Mouse (Mus musculus): ENCODE results near the gene Fcho2.
"Not testable (repeated sequence)": the region's sequence is repeated elsewhere in the genome, so short reads cannot be mapped to it uniquely, and the experiment has no call there.

Gene Fcho2

DNA sequence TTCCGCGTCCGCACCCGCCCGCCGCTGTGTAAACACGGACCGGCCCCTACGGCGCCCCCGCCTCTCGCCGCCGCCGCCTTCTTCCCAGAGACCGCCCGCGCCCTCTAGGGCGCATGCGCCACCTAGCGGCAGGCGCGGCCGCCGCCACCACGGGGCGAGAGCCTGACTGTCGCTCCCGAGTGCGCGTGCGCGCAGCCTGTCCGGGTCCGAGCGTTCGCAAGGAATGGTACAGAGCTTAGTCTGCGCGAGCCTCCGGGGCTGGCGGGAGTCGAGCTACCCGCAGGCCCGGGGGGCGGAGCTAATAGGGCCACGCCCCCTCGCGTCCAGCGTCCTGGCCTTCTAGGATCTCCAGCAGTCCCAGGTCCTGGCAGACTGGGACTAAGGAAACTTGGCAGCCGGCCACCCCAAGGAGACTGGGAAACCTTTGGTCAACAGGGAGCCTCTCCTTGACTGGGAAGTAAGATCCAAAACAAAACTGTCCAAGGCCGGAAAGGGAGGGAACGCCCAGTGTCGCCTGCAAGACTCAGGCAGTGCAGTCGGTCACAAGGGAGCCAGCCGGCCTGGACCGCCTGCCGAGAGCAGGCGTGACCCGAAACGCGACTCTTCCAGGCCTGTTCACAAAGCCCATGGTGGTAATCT, at the start of gene Fcho2:
TSS of gene Fcho2 (minus strand) at position 303 of the 639 bp plus-strand sequence.
- DNase-seq (ENCODE audit: low spot score in 2 of 2): peak; percentile 86 to 90

DNA sequence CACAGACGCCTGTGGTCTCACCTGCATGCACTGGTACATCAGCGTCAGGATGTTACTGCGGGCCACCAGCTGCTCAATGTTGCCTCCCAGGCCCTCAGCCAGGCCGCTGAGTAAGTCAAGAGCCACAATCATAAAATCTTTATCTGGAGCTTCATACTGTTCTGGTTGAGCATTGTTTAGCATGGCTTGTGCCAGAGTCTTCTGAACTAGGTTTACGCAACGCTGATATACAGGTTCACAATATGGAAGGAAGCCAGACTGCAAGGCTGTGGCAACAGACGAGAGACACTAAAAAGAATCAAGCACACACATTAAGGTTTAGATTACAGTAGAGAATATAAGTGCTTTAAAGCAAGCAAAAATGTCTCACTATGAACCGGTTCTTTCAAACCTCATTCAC, 40.0 kb upstream of the Fcho2 start:
- no peak for DNase-seq (ENCODE audit: low spot score in 2 of 2)

DNA sequence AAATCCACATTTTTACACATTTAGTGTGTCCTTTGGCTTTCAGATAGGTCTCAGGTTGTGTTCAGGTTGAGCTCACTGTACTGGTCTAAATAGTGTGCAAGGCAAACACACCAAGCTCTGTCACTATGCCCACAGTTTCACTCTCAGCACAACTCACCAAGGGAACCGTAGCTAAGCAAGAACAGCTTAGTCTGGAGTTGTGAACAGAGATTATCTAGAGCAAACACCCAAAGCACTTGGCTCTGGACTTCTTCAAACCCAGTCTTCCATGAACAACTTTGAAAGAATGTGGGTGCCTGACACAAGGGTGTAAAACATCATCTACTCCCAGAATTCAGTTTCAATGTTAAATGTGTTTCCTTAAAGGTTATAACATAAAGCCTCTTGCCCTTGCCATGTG, 30.5 kb upstream of the Fcho2 start:
- no peak for DNase-seq (ENCODE audit: low spot score in 2 of 2)

DNA sequence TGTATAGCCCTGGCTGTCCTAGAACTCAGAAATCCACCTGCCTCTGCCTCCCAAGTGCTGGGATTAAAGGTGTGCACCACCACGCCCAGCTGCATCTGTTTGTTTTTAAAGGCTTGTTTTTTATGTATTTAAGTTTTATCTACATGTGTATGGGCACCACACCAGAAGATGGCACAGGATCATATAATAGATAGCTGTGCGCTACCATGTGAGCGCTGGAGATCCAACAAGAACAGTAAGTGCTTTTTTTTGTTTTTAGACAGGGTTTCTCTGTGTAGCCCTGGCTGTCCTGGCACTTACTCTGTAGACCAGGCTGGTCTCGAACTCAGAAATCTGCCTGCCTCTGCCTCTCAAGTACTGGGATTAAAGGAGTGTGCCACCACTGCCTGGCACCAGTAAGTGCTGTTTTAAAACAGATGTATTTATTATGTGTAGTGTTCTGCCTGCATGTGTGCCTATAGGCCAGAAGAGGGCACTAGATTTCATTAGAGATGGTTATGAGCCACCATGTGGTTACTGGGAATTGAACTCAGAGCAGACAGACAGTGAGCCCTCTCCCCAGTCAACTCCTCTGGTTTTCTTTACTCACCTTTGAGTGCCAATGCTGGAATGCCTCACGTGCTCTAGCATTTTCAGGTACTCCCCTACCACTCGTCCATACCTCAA, 21.3 kb upstream of the Fcho2 start:
- DNase-seq (ENCODE audit: low spot score in 2 of 2): no peak

DNA sequence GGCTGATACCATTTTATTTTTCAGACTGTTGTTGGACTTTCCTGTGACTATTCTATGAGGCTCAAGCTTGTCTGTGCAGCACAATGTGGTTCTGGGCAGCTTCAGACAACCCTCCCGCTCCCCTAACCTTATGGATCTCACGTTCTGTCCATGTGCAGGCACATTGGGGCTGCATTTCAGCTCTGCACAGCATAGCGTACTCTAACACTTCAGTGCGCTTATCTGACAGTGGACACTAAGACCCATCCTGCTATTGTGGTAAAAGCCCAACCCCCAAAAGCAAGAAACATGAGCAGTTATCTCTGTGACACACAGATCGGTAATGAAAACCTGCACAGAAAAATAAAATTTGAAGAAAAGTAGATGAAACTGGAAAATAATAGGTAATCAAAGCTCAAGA, 20.5 kb upstream of the Fcho2 start:
- no peak for DNase-seq (ENCODE audit: low spot score in 2 of 2)

DNA sequence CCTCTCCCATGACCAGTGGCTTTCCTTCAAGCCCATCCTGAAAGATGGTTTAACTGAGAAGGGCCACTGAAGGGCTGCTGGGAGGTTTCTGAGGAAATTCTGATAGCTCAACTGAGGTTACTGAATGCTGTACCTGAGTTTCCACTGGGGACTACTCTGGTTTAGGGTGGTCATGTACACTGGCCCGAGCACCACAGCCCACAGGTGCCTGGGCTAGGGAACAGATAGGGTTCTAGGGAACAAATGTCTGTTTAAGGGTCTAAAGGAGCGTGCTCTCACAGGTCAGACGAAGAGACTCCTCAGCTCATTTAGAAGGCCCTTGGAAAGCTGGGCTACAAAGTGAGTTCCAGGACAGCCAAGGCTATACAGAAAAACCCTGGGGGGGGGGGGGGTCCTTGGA, 19.5 kb upstream of the Fcho2 start:
- DNase-seq (ENCODE audit: low spot score in 2 of 2): no peak

DNA sequence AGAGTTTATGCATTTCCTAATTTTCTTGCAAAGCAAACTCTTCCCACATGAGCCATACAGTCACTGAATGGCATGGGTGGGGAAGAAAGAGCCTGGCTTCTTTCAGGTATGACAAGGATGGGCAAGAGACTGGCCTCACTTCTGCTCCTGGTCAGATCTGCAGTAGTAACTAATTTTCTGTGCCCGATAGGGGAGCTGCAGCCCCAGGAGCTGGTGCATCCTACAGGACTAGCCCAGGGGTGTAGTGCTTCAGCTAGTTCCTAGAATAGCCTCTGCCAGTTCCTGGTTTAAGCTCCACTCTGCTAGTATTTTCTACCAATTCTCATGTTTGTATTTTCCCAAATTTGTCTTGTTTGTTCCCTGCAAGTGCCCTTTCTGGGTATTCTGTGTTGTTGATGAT, 18.9 kb upstream of the Fcho2 start:
- no peak for DNase-seq (ENCODE audit: low spot score in 2 of 2)

DNA sequence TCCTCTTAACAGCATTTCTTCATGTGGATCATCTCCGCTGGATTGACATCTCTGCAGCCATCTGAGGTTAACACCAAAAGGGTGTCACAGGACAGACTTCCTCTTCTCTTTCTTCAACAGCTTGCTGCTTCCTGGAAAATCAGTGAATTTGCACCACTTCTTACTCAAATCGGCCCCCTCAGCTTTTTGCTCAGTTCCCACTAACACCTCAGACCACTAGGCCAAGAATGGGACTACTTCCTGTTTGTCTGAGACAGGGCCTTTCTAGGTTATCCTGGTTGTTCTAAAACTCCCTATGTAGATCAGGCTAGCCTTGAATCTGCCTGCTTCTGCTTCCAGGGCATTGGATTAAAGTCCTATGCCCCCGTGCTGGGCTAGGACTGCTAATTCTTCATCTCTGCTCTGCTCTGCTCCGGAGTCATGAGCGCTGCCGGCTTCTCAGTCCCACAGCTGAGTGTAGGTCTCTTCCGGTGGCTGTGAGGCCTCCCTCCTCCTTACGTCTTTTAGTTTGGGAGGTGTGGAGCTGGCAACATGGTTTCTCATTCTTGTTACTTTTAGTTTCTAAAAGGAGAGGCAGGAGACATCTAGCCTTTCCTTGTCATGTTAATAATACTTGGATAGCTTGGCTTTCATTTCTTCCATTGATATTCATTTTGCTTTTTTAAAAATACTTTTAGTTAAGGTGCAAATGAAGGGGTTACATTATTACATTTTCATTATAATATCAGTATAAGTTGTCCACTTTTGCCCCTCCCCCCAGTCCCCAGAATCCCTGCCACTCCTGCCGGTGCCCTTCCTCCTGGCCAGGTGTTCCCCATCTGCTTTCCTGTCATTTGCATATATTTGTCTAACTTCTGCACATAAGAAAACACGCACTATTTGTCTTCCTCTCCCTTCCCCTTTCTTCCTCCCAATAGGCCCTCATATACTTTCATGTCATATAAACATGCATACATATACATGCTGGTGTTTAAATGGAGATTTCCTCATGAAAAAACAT, 17.5 kb upstream of the Fcho2 start:
- peak in 1 of 2 experiments; percentile 3 for DNase-seq (ENCODE audit: low spot score in 2 of 2)

DNA sequence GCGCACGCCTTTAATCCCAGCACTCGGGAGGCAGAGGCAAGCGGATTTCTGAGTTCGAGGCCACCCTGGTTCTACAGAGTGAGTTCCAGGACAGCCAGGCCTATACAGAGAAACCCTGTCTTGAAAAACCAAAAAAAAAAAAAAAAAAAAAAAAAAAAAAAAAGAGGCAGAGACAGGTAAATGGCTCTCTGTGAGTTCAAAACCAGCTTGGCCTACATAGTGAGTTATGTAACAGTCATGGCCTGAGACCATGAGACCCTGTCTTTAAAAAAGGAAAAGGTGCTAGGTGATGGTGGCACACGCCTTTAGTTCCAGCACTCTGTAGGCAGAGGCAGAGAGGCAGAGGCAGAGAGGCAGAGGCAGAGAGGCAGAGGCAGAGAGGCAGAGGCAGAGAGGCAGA, 13.8 kb upstream of the Fcho2 start:
- not testable (repeated sequence) for DNase-seq (ENCODE audit: low spot score in 2 of 2)

DNA sequence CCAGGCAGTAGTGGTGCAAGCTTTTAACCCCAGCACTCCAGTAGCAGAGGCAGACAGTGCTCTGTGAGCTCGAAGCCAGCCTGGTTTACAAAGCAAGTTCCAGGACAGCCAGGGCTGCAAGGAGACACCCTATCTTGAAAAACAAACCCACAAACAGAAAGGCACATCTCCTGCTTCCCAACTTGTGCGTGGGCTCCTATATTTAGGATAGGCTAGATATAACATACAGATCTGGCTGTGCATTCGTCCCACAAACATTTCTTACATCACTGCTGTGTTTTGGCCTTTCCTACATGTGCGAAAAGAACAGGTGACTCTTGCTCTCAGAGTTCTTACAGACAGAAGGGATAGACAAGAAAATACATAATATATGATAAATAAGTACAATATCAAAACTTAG, 10.3 kb upstream of the Fcho2 start:
- DNase-seq (ENCODE audit: low spot score in 2 of 2): peak in 1 of 2 experiments; percentile 3

DNA sequence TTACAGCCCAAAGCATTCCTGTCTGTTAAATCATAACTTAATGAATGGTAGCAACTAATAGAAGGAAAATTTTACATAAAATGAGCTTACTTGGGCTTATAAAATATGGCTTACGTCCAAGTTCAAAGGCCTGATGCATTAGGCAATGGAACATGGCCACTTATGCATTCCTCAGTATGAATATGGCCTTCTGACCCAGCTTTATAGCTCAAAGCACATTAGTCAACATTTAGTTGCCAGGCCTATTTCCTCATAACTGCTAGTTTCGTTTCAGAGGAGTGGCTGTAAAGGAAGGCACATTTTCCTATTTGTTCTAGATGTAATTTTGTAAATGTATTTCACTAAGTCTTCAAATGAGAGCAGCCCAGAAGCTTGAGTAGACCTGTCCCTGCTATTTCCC, 3.8 kb upstream of the Fcho2 start:
- no peak for DNase-seq (ENCODE audit: low spot score in 2 of 2)

DNA sequence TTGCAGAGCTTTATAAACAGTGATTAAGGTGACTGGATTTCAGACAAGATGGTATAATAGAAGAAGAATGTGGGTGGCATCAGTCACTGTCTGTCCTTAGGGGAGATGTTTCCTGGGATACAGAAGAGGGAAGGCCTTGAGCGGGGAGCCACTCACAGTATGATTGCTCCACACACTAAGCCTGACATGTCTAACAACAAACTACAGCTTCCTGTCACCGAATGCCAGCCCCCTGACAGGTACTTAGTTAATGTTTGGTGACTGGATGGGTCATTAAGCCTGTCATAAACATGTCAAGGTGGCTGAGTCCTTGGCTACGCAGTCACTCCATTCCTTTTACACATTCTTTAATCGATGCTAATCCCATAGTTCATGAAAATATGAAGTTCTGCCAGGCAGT, 3.0 kb upstream of the Fcho2 start:
- no peak for DNase-seq (ENCODE audit: low spot score in 2 of 2)

DNA sequence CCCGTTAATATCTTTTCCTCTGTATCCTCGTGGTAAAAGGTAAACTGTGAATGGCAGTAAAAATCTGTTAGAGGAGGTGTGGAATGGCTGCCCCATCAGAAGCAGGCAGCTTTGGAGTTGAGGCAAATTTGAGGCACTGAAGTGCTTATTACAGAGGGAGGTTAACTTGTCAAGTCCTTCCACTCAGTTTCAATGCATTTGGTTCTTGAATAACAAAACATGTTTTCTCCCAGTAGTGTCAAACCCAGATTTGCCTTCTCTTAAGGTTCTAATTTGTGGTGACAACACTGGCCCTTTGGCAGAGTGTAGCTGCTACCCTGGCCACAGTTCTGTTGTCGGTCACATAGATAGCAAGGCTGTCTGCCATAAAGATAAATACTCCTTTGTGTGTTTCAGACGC, 2.5 kb upstream of the Fcho2 start:
- DNase-seq (ENCODE audit: low spot score in 2 of 2): no peak

DNA sequence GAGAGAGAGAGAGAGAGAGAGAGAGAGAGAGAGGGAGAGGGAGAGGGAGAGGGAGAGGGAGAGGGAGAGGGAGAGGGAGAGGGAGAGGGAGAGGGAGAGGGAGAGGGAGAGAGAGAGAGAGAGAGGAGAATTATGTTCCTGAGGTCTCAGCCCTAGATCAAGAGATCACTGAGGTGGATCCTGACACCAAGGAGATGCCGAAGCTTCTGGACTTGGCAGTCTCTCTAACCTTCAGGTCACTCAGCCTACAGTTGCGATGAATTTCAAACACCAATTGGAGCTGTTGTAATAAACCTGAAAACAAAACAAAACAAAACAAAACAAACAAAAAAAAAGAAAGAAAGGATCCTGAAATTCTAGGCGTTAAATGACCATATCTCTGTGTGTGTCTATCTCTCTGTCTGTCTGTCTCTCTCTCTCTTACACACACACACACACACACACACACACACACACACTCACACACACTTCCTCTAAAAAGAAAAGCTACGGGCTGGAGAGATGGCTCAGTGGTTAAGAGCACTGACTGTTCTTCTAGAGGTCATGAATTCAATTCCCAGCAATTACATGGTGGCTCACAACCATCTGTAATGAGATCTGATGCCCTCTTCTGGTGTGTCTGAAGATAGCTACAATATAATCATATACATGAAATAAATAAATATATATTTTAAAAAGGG, 1.9 kb upstream of the Fcho2 start:
- not testable (repeated sequence) for DNase-seq (ENCODE audit: low spot score in 2 of 2)

DNA sequence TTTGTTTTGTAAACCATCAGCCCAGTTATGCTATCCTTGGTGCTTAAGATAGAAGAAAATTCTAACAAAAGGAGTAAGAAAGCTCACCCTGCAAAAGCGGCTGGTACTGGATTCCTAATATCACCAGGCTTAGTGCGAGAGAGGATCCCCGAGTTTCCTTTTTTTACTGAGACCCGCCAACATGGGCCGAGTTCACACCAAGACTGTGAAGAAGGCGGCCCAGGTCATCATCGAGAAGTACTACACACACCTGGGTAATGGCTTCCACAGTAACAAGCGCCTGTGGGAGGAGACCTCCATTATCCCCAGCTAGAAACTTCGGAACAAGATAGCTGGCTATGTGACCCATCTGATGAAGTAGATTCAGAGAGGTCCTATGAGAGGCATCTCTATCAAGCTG, 1.3 kb upstream of the Fcho2 start:
- DNase-seq (ENCODE audit: low spot score in 2 of 2): no peak

DNA sequence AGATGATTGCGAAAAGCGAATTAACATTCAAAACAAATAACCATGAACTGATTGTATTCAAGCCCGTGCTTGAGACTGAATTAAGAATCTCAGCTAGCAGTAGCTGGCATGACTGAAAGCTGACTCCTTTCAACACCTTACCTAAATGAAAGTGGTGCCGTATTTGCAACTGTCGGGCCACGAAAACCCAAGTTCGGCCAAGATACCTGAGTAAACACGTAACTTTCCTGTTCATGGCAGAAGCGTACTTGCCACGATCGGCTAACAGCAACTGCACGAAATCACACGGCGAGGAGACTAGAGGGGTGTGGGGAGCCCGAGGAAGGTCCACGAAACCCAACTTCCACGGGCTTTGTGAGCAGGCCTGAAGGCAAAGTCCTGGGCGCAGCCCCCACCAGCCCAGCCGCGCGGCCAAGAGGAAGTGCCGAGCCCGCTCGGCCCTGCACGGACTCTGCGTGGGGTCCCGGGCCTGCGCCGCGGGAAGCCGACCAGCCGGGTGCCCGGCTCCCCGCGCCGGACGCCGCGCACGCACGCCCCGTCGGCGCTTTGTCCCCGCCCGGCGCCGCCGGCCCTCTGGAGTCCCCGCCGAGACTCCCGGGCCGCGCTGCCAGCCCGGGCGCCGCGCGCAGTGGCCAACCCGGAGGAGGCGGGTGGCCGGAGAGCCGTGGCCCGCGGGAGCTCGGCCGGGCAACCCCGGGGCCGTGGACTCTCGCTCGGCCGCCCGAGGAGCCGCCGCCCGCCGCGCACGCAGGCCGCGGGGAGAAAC, 791 bp downstream of the Fcho2 start:
- peak; percentile 21 to 29 for DNase-seq (ENCODE audit: low spot score in 2 of 2)

DNA sequence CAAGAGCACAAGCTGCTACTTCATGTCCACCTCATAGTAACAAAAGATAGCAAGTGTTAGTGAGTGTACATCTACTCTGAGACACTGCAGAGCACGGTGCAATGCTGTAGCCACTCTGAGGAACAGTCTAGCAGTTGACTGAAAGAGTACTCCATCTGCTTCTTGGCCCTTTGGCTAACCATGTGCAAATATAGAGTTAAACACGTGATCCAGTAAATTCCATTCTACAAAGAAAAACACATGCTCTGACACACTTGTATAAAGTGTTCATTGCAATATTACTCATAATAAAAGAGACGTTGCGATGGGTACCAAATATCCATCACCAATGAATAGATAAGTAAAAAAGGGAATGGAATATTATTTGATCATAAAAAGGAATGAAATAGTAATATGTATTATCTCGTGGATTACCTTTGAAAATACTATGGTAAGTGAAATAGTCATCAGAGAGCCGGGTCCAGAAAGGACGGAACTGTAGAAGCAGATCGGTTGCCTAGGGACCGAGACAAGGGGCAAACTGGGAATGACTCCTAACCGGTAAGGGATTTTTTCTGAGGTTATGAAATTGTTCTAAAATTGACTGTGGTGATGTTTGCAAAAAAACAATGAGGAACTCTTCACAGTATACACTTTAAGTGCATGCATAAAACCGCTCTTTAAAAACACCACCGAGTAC, 1.5 kb downstream of the Fcho2 start:
- DNase-seq (ENCODE audit: low spot score in 2 of 2): no peak

DNA sequence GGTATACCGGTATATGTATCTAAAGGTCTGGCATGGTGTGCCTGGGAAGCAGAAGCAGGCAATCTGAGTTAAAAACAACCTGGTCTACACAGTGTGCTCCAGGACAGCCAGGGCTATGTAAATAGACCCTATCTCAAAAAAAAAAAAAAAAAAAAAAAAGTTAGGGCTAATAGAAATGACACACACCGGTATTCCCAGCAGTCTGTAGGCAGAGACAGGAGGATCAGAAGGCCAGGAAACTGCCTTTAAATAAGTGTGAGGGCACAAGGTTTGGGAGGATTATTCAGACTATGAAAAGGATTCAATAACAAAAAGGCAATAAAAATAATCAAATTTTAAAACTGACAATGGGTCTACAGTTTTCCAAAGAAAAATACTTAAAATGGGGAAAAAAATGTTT, 2.1 kb downstream of the Fcho2 start:
- no peak for DNase-seq (ENCODE audit: low spot score in 2 of 2)

DNA sequence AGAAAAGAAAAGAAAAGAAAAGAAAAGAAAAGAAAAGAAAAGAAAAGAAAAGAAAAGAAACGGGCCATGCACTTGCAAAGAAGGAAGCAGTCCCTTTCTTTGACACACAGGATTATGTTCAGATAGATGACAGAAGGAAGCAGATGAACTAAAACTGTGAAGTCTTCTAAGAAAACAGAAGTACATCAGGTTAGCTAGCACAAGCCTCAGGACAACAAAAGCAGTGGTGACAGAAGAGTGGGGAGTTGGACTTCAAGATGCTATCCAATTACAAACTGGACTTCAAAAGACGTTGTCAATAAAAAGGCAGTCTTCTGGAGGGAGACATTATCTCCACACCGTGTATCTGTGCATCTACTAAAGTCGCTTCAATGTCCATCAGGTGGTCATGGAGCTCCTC, 3.0 kb downstream of the Fcho2 start:
- DNase-seq (ENCODE audit: low spot score in 2 of 2): no peak

DNA sequence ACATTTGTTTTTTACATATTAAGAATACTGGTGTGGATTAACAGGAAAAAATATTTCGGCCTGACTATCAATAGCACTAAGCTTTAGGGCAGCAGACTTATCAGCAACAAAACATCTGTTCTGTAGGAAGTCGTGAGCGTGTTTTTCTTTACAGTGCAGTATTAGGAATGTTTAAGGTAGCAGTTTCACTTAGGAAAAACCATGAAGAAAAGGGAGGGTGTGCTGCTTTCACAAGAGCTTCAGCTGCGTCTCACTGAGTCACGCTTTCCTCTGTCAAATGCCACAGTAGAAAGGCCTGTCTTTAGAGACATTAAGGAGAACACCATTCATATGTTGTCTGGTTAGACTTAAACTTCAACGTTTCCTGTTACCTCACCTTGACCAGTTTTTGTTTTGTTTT, 5.1 kb downstream of the Fcho2 start:
- DNase-seq (ENCODE audit: low spot score in 2 of 2): no peak

DNA sequence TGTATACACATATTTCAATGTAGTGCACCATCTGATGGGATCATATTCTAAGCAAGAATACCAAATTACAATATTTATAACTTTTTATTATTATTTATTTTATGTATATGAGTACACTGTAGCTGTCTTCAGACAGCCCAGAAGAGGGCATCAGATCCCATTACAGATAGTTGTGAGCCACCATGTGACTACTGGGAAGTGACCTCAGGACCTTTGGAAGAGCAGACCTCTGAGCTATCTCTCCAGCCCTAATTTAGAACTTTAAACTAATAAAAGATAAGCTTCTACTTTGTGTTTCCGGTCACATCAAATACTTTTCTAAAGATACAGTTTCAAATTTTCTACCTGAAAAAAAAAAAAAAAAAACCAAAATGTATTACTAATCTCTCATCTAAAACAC, 6.2 kb downstream of the Fcho2 start:
- no peak for DNase-seq (ENCODE audit: low spot score in 2 of 2)
